Mouse (Mus musculus): ENCODE data around the gene Rubcn. TPM values are rescaled to one million over a fixed set of nuclear protein-coding genes. Genes with fewer than 3 reads are reported as not detected.

Rubcn gene
- polyA plus RNA-seq, 1 experiment from 2014 or later = 41.3 TPM

DNA sequence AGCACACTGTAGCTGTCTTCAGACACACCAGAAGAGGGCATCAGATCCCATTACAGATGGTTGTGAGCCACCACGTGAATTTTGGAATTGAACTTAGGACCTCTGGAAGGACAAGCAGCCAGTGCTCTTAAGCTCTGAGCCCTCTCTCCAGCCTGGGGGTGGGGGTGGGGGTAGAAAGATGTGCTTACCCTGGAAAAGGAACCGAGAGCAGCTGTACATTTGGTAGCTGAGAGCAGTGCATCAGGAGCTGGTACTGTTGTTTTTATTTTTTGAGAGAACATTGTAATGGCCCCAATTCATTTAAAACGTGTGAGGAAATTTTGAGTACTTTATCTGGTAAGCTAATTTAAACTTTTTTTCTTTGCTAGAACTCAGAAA, 24.5 kb upstream of the Rubcn start:
- ATAC-seq = no peak
- Histone ChIP-seq H3K27ac (ENCODE audit: low read length) (no peak overlapping the region), H3K27me3 (ENCODE audit: control insufficient read depth, insufficient read depth, low read depth, low read length) (no peaks in the 10 kb centered on the region), H3K9me3 (replicated peaks; ENCODE audit: control insufficient read depth, low read length, poor library complexity, severe bottlenecking) (no peaks in the 10 kb centered on the region), H3K4me1 (ENCODE audit: control insufficient read depth, insufficient read depth, low read length) (no peaks in the 10 kb centered on the region), H3K4me3 (ENCODE audit: low read depth, low read length) (no peak overlapping the region), H3K4me2 (ENCODE audit: low read length) (no peak overlapping the region), H3K36me3 (ENCODE audit: control insufficient read depth, insufficient read depth, low read length) (peaks cover 19% of the 10 kb centered on the region), H3K9ac (ENCODE audit: low read depth, low read length) (no peak overlapping the region)
- 68% methylated on average over 3 of the region's 3 CpGs for WGBS

DNA sequence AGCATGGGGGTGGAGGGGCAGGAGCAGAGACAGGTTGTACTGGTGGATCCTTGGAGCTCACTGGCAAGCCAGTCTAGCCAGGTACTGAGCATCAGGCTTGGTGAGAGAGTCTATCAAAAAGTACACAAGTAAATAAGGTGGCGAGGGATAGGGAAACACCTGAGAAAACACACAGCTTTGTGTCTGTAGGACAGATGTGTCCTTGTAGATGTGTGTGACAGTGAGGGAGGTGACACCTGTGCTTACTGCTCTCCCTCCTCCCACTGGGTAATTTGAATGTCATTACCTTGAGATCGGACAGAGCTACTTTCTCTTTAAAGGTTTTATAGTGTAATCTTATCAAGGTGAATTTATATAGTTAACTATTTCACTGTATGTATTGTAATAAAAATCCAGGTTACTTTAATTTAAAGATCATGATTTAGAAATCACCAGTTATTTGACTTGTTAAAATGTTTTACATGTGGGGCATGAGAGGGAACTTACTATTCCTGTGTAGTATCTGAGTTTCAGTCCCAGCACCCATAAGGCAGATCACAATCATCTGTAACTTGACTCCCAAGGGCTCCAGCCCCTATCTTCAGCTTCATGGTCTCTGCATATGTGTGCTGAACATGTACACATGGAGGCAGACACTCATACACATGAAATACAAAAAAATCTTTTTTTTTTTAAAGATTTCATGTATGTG, 23.9 kb upstream of the Rubcn start:
- WGBS = 95% methylated on average over 2 of the region's 2 CpGs
- no peak overlapping the region for H3K27ac ChIP-seq (ENCODE audit: low read length)
- H3K36me3 ChIP-seq (ENCODE audit: control insufficient read depth, insufficient read depth, low read length) = peaks cover 17% of the 10 kb centered on the region
- no peak overlapping the region for H3K4me2 ChIP-seq (ENCODE audit: low read length)
- H3K9ac ChIP-seq (ENCODE audit: low read depth, low read length) = no peak overlapping the region
- H3K4me1 ChIP-seq (ENCODE audit: control insufficient read depth, insufficient read depth, low read length) = no peaks in the 10 kb centered on the region
- H3K9me3 ChIP-seq (replicated peaks; ENCODE audit: control insufficient read depth, low read length, poor library complexity, severe bottlenecking) = no peaks in the 10 kb centered on the region
- ATAC-seq = no peak
- no peaks in the 10 kb centered on the region for H3K27me3 ChIP-seq (ENCODE audit: control insufficient read depth, insufficient read depth, low read depth, low read length)
- H3K4me3 ChIP-seq (ENCODE audit: low read depth, low read length) = no peak overlapping the region

DNA sequence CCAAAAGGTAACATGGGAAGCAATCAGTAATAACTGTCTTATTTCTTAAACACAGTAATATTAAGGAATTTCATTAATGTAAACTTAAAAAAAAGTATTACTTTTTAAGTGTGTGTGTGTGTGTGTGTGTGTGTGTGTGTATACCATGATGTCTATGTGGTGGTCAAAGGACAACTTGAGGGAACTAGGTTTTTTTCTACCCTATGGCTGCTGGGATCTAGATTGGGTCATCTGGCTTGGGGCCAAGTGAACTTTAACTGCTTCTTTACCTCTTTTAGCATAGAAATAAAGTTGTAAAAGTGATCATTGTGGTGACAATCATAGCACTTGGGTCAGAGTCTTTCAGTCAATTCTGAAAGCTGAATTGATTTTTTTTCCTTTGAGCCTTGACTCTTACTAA, 18.6 kb upstream of the Rubcn start:
- Histone ChIP-seq H3K4me3 (ENCODE audit: low read depth, low read length) (no peak overlapping the region), H3K9me3 (replicated peaks; ENCODE audit: control insufficient read depth, low read length, poor library complexity, severe bottlenecking) (no peaks in the 10 kb centered on the region), H3K36me3 (ENCODE audit: control insufficient read depth, insufficient read depth, low read length) (peaks cover 25% of the 10 kb centered on the region), H3K9ac (ENCODE audit: low read depth, low read length) (no peak overlapping the region), H3K27me3 (ENCODE audit: control insufficient read depth, insufficient read depth, low read depth, low read length) (no peaks in the 10 kb centered on the region), H3K4me1 (ENCODE audit: control insufficient read depth, insufficient read depth, low read length) (no peaks in the 10 kb centered on the region), H3K4me2 (ENCODE audit: low read length) (no peak overlapping the region), H3K27ac (ENCODE audit: low read length) (no peak overlapping the region)
- no peak for ATAC-seq

DNA sequence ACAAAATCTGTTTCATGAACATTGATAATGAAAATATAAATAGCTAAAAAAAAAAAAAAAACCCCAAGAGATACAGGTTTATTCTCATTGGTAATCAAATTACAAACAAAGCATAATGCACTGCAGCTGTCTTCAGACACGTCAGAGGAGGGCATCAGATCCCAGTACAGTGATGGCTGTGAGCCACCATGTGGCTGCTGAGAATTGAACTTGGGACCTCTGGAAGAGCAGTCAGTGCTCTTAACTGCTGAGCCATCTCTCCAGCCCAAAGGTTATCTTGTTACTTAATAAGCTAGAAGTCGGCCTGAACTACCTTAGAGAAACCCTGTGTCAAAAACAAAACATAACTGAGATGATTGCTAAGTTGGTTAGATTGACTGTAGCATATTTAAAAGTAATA, 12.3 kb upstream of the Rubcn start:
- Histone ChIP-seq H3K4me1 (ENCODE audit: control insufficient read depth, insufficient read depth, low read length) (no peaks in the 10 kb centered on the region), H3K9me3 (replicated peaks; ENCODE audit: control insufficient read depth, low read length, poor library complexity, severe bottlenecking) (no peaks in the 10 kb centered on the region), H3K27me3 (ENCODE audit: control insufficient read depth, insufficient read depth, low read depth, low read length) (no peaks in the 10 kb centered on the region), H3K4me2 (ENCODE audit: low read length) (no peak overlapping the region), H3K9ac (ENCODE audit: low read depth, low read length) (no peak overlapping the region), H3K4me3 (ENCODE audit: low read depth, low read length) (no peak overlapping the region), H3K27ac (ENCODE audit: low read length) (no peak overlapping the region), H3K36me3 (ENCODE audit: control insufficient read depth, insufficient read depth, low read length) (peaks cover 24% of the 10 kb centered on the region)
- ATAC-seq = no peak
- 72% methylated on average over 2 of the region's 2 CpGs for WGBS

GRCm38 (mm10) chr16:32887996-32888395, 10.4 kb upstream of the Rubcn start:
- H3K4me1 ChIP-seq (ENCODE audit: control insufficient read depth, insufficient read depth, low read length) = no peaks in the 10 kb centered on the region
- H3K36me3 ChIP-seq (ENCODE audit: control insufficient read depth, insufficient read depth, low read length) = peaks cover 16% of the 10 kb centered on the region
- no peak overlapping the region for H3K4me3 ChIP-seq (ENCODE audit: low read depth, low read length)
- no peaks in the 10 kb centered on the region for H3K9me3 ChIP-seq (replicated peaks; ENCODE audit: control insufficient read depth, low read length, poor library complexity, severe bottlenecking)
- 89% methylated on average over 7 of the region's 7 CpGs for WGBS
- H3K4me2 ChIP-seq (ENCODE audit: low read length) = no peak overlapping the region
- H3K9ac ChIP-seq (ENCODE audit: low read depth, low read length) = no peak overlapping the region
- ATAC-seq = no peak
- H3K27me3 ChIP-seq (ENCODE audit: control insufficient read depth, insufficient read depth, low read depth, low read length) = no peaks in the 10 kb centered on the region
- no peak overlapping the region for H3K27ac ChIP-seq (ENCODE audit: low read length)

DNA sequence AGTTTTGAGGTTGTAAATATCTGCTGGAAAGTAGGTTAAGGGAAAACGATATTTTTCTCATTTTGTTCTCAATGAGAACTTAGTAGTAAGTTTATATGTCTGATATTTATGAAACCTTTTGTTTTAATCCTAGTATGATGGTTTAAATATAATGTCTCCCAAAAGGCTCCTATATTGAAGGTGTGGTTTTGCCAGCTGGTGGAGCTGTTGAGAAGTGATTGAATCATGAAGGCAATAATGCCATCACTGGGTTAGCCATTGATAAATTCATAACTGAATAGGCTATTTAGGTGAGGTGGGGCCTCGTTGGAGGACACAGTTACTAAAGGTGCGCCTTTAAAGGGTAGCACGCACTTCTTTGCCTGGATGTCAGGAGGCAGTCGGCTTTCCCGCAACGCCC, 4.0 kb upstream of the Rubcn start:
- Histone ChIP-seq H3K27me3 (ENCODE audit: control insufficient read depth, insufficient read depth, low read depth, low read length) (no peaks in the 10 kb centered on the region), H3K4me3 (ENCODE audit: low read depth, low read length) (no peak overlapping the region), H3K9ac (ENCODE audit: low read depth, low read length) (no peak overlapping the region), H3K27ac (ENCODE audit: low read length) (no peak overlapping the region), H3K4me1 (ENCODE audit: control insufficient read depth, insufficient read depth, low read length) (peaks cover 24% of the 10 kb centered on the region), H3K4me2 (ENCODE audit: low read length) (no peak overlapping the region), H3K9me3 (replicated peaks; ENCODE audit: control insufficient read depth, low read length, poor library complexity, severe bottlenecking) (no peaks in the 10 kb centered on the region), H3K36me3 (ENCODE audit: control insufficient read depth, insufficient read depth, low read length) (0 out of 2 replicates have a peak, but pooled peaks cover 2% of the 10 kb centered on the region)
- 87% methylated on average over 7 of the region's 7 CpGs for WGBS
- ATAC-seq = no peak

- H3K9me3 ChIP-seq (replicated peaks; ENCODE audit: control insufficient read depth, low read length, poor library complexity, severe bottlenecking) = no peaks in the 10 kb centered on the region
- no peaks in the 10 kb centered on the region for H3K36me3 ChIP-seq (ENCODE audit: control insufficient read depth, insufficient read depth, low read length)
- no peak for ATAC-seq
- H3K4me2 ChIP-seq (ENCODE audit: low read length) = peak overlapping the region; percentile 84
- peak overlapping the region; percentile 93 for H3K4me3 ChIP-seq (ENCODE audit: low read depth, low read length)
- H3K27me3 ChIP-seq (ENCODE audit: control insufficient read depth, insufficient read depth, low read depth, low read length) = no peaks in the 10 kb centered on the region
- peak overlapping the region; percentile 46; the same call in 1 of the 2 replicates for H3K9ac ChIP-seq (ENCODE audit: low read depth, low read length)
- no peak overlapping the region for H3K27ac ChIP-seq (ENCODE audit: low read length)
- peaks cover 28% of the 10 kb centered on the region for H3K4me1 ChIP-seq (ENCODE audit: control insufficient read depth, insufficient read depth, low read length)
- WGBS = 79% methylated on average over 14 of the region's 14 CpGs
Observed at GRCm38 (mm10) chr16:32878972-32879926, 1.7 kb upstream of the Rubcn start.

DNA sequence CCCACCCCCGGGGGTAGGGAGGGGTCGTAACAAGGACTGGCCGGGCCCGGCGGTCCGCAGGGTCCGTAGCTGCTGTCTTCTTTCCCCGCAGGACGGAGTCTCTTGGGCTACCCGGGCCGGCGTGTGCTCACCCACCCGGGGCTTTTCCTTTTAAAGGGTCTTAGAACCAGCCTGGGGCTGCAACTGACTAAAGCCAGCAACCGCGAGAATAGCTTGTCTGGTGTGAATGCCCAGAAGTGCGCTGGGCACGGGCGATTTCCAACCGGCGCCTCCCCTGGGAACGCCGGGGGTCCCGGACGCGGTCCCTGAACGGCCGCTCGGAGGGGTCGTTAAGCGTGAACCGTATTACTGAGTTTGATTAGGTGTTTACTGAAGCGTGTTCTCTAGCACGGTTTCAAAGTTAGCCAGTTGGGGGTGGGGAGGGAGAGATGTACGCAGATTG, 612 bp upstream of the Rubcn start:
- Histone ChIP-seq H3K4me2 (ENCODE audit: low read length) (peak overlapping the region; percentile 84), H3K27me3 (ENCODE audit: control insufficient read depth, insufficient read depth, low read depth, low read length) (no peaks in the 10 kb centered on the region), H3K27ac (ENCODE audit: low read length) (peak overlapping the region; percentile 86), H3K36me3 (ENCODE audit: control insufficient read depth, insufficient read depth, low read length) (no peaks in the 10 kb centered on the region), H3K9ac (ENCODE audit: low read depth, low read length) (peak overlapping the region; percentile 93), H3K4me3 (ENCODE audit: low read depth, low read length) (peak overlapping the region; percentile 93), H3K9me3 (replicated peaks; ENCODE audit: control insufficient read depth, low read length, poor library complexity, severe bottlenecking) (no peaks in the 10 kb centered on the region), H3K4me1 (ENCODE audit: control insufficient read depth, insufficient read depth, low read length) (peaks cover 28% of the 10 kb centered on the region)
- ATAC-seq = peak; percentile 63
- under 1% methylated on average over 32 of the region's 34 CpGs for WGBS

DNA sequence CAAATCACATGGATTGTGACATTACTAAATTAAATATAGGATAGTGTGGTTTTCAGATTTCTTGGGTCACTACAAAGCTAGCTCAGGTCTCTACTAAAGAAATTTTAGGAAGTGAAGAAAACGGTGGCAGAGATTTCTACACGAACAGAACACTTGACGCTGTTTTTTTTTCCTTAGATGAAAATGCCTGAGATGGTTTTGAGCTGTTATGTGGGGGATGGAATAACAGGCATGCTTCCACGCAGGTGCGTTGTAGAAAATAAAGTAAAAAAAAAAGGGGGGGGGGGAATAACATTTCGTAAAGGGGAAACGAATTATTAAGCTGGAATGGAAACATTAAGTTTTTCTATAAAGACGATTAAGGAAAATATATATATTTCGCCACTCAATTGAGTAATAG, 735 bp downstream of the Rubcn start:
- WGBS = 27% methylated on average over 9 of the region's 9 CpGs
- Histone ChIP-seq H3K4me1 (ENCODE audit: control insufficient read depth, insufficient read depth, low read length) (peaks cover 28% of the 10 kb centered on the region), H3K27me3 (ENCODE audit: control insufficient read depth, insufficient read depth, low read depth, low read length) (no peaks in the 10 kb centered on the region), H3K4me2 (ENCODE audit: low read length) (peak overlapping the region; percentile 84), H3K27ac (ENCODE audit: low read length) (no peak overlapping the region; the same call in 1 of the 2 replicates), H3K4me3 (ENCODE audit: low read depth, low read length) (peak overlapping the region; percentile 93), H3K36me3 (ENCODE audit: control insufficient read depth, insufficient read depth, low read length) (no peaks in the 10 kb centered on the region), H3K9ac (ENCODE audit: low read depth, low read length) (peak overlapping the region; percentile 93), H3K9me3 (replicated peaks; ENCODE audit: control insufficient read depth, low read length, poor library complexity, severe bottlenecking) (no peaks in the 10 kb centered on the region)
- ATAC-seq = no peak
